Mouse (Mus musculus) midbrain, embryonic 14.5 days (tissue): ENCODE data around the gene Ring1. TPM values are rescaled to one million over a fixed set of nuclear protein-coding genes. Genes with fewer than 3 reads are reported as not detected.
A peak's percentile ranks its signal among the peaks of the same experiment; 100 is the strongest.

Experiments
- ATAC-seq: fragments of 200-750 bp; cut with Nextera tagmentation; 2 replicates; pipeline ENCODE4 v1.8.0; 2017; ENCODE audit warnings: moderate number of reproducible peaks, moderate library complexity; ENCODE audit not compliant: low FRiP score, low TSS enrichment
- DNase-seq: peaks from one replicate; pipeline ENCODE4 v3.0.0-alpha.2; 2015
- H3K27ac ChIP-seq: fragments of 300-500 bp; sonication (generic); replicated peaks from 2 replicates; pipeline ENCODE4 v1.5.1; 2014; ENCODE audit warnings: mild to moderate bottlenecking, low read depth, low read length, moderate library complexity
- H3K27me3 ChIP-seq: fragments of 300-500 bp; sonication (generic); 2 replicates; pipeline ENCODE4 v1.6.1; 2014; ENCODE audit warnings: low read length, control low read depth, mixed read lengths; ENCODE audit not compliant: control insufficient read depth, insufficient read depth
- H3K36me3 ChIP-seq: fragments of 300-500 bp; sonication (generic); 2 replicates; pipeline ENCODE4 v1.6.1; 2014; ENCODE audit warnings: low read length, control low read depth; ENCODE audit not compliant: control insufficient read depth, insufficient read depth
- H3K4me1 ChIP-seq: fragments of 300-500 bp; sonication (generic); 2 replicates; pipeline ENCODE4 v1.6.1; 2014; ENCODE audit warnings: mild to moderate bottlenecking, antibody characterized with exemption, low read length, control low read depth; ENCODE audit not compliant: control insufficient read depth, insufficient read depth
- H3K4me2 ChIP-seq: fragments of 300-500 bp; sonication (generic); 2 replicates; pipeline ENCODE4 v1.6.1; 2014; ENCODE audit warnings: mild to moderate bottlenecking, low read length, moderate library complexity
- H3K4me3 ChIP-seq: fragments of 300-500 bp; sonication (generic); replicated peaks from 2 replicates; pipeline ENCODE4 v1.5.1; 2014; ENCODE audit warnings: low read depth, low read length
- H3K9ac ChIP-seq: fragments of 300-500 bp; sonication (generic); replicated peaks from 2 replicates; pipeline ENCODE4 v1.6.1; 2014; ENCODE audit warnings: mild to moderate bottlenecking, low read length, moderate library complexity
- H3K9me3 ChIP-seq: fragments of 300-500 bp; sonication (generic); 2 replicates; pipeline ENCODE4 v1.6.1; 2016; ENCODE audit warnings: low read length, control low read depth, mixed read lengths; ENCODE audit not compliant: control insufficient read depth
- WGBS: fragments of 180-500 bp; shearing (Covaris S2); extraction: QIAGEN DNeasy Blood & Tissue Kit; methylation state at CpG from one replicate; pipeline ENCODE4 v1.1.7; 2014; 5-methylcytosine and 5-hydroxymethylcytosine counted together
- polyA plus RNA-seq: library from polyadenylated mRNA; unstranded; fragments of >200 nt; fragmentation: Nextera tagmentation; extraction: Ambion mirVana; gene quantifications from 2 replicates; pipeline ENCODE4 v1.2.1, GENCODE M21; 2014

Ring1 gene
- polyA plus RNA-seq = 9.1 and 18.5 TPM in 2 replicates

DNA sequence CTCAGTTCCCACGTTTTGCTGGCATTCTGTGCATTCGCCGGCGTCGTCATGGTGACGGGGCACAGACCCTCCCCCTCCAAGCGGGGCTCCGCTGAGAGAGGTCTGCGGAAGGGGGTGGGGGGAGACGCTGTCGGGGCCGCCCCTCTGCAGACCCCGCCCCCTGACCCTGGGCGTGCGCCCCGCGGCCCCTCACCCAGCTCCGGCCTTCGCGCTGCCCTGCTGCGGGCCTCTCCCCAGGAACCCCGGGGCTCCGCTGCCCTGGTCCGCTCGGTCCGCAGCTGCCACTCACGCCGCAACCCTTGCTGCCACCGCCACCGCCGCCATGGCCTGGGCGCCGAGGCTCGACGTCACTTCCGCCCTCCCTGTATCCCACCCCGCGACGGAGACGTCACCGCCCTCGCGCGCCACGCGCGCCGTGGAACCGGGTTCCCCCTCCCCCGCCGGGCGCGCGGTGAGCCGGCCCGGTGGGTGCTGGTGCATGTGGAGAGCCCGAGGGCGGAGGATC lies at the start of gene Ring1:
TSS of gene Ring1 (minus strand) at position 364 of the 505 bp plus-strand sequence.
- H3K36me3 ChIP-seq = peaks cover 37% of the 10 kb centered on the region
- ATAC-seq = peak; percentile 78
- DNase-seq = peak; percentile 96
- H3K9ac ChIP-seq = peak within 1 kb of the TSS; percentile 93
- peaks cover 42% of the 10 kb centered on the region for H3K4me1 ChIP-seq
- WGBS = 0% methylated on average over 56 of the region's 58 CpGs
- peak within 1 kb of the TSS; percentile 92 for H3K4me2 ChIP-seq
- H3K9me3 ChIP-seq = no peaks in the 10 kb centered on the region
- H3K27me3 ChIP-seq = no peaks in the 10 kb centered on the region
- H3K27ac ChIP-seq = peak within 1 kb of the TSS; percentile 99
- peak within 1 kb of the TSS; percentile 88 for H3K4me3 ChIP-seq

DNA sequence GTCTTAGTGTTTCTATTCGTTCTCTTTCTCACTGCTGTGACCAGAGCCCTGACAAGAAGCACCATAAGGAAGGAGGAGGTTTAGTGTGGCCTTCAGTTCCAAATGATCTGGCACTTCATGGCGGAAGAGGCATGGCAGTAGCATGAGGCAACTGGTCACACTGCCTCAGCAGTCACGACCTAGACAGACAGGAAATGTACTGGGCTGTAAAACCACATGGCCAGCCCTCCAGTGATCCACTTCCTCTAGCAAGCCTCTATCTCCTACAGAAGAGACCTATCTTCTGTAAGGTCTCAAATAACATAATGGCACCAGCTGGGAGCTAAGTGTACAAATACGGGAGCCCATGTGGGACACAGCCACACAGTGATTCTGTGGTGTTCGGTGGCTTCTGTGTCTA lies 47.6 kb upstream of the Ring1 start:
- H3K27me3 ChIP-seq = peaks cover 2% of the 10 kb centered on the region; the same call in 1 of the 2 replicates
- ATAC-seq (no peak), DNase-seq (no peak)
- H3K9ac ChIP-seq = no peak overlapping the region
- WGBS = 79% methylated on average over 5 of the region's 5 CpGs
- H3K4me2 ChIP-seq = no peak overlapping the region
- H3K36me3 ChIP-seq = no peaks in the 10 kb centered on the region
- no peak overlapping the region for H3K4me3 ChIP-seq
- H3K27ac ChIP-seq = no peak overlapping the region
- H3K9me3 ChIP-seq = no peaks in the 10 kb centered on the region
- no peaks in the 10 kb centered on the region for H3K4me1 ChIP-seq

GRCm38 (mm10) chr17:34068864-34069263 lies 44.4 kb upstream of the Ring1 start:
- no peak overlapping the region for H3K4me2 ChIP-seq
- no peak overlapping the region for H3K27ac ChIP-seq
- H3K9ac ChIP-seq = no peak overlapping the region
- no peaks in the 10 kb centered on the region for H3K27me3 ChIP-seq
- no peaks in the 10 kb centered on the region for H3K9me3 ChIP-seq
- no peaks in the 10 kb centered on the region for H3K36me3 ChIP-seq
- DNase-seq (no peak), ATAC-seq (no peak)
- H3K4me1 ChIP-seq = no peaks in the 10 kb centered on the region
- no peak overlapping the region for H3K4me3 ChIP-seq
- 50% methylated on average over 3 of the region's 3 CpGs for WGBS

DNA sequence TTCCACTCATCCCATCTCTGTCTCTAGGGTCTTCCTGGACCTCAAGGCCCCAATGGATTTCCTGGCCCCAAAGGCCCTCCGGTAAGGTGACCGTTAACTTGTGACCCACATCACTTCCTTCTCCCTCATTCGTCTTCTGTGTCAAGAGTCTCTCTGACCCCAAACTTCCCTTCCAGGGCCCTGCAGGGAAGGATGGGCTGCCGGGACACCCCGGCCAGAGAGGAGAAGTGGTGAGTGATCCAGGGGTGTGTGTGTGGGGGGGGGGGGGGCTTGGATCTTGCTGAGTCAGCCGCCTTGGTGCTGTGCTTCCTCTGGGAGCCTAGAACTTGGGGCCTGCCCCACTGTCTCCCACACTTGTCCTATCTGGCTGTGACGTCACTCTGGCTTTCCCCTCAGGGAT lies 32.7 kb upstream of the Ring1 start:
- H3K27ac ChIP-seq = no peak overlapping the region
- WGBS = 90% methylated on average over 7 of the region's 7 CpGs
- H3K4me1 ChIP-seq = no peaks in the 10 kb centered on the region
- DNase-seq (no peak), ATAC-seq (no peak)
- no peak overlapping the region for H3K9ac ChIP-seq
- H3K27me3 ChIP-seq = no peaks in the 10 kb centered on the region
- no peaks in the 10 kb centered on the region for H3K9me3 ChIP-seq
- H3K4me2 ChIP-seq = no peak overlapping the region
- H3K36me3 ChIP-seq = 0 out of 2 replicates have a peak, but pooled peaks cover 7% of the 10 kb centered on the region
- H3K4me3 ChIP-seq = no peak overlapping the region

DNA sequence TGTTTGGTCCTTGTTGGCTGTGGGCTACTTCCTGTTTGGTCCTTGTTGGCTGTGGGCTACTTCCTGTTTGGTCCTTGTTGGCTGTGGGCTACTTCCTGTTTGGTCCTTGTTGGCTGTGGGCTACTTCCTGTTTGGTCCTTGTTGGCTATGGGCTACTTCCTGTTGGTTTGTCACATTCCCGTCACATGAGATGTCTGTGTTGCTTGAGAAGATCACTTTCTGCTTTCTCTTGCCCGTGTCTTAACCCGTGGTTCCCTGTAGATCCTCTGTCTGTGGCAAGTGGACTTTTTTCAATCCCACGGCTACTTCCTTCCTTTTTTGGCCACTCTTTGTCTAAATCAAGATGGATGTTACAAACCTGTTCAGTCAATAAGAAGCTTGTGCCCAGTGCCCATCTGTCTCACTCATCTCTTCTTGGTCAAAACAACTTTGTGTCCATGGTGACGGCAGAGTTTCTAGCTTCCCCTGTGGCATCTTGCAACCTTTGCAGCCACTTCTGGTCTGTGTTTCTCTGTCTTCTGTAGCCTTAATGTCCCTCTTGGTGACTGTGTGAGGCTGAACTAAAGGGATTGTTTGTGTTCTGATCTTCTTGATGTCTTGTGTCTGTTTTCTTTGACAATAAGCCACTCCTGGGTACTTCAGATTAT lies 23.0 kb upstream of the Ring1 start:
- Histone ChIP-seq H3K27me3 (no peaks in the 10 kb centered on the region), H3K4me2 (no peak overlapping the region), H3K4me1 (no peaks in the 10 kb centered on the region), H3K9ac (no peak overlapping the region), H3K4me3 (no peak overlapping the region), H3K9me3 (no peaks in the 10 kb centered on the region), H3K36me3 (peaks cover 4% of the 10 kb centered on the region; the same call in 1 of the 2 replicates), H3K27ac (no peak overlapping the region)
- no peak for DNase-seq
- WGBS = 97% methylated on average over 5 of the region's 5 CpGs
- ATAC-seq = no peak

DNA sequence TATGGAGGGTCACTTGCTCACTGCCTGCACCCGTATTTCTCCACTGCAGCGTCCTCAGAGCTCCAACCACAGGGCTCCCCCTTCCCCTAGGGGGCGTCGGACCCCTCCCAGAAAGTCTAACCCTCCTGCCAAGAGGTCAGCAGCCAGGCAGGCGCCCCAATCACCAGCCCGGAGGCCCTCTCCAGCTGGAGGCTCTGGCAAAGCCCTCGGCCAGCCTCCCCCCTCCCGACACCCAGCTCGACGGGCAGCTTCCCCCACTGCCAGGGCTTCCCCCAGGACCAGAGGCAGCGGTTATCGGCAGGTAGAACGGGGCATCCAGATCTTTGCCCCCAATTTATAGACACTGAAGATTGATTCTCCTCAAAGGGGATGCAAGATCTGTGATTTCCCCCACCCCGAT lies 21.5 kb upstream of the Ring1 start:
- Histone ChIP-seq H3K4me1 (no peaks in the 10 kb centered on the region), H3K9ac (no peak overlapping the region), H3K4me3 (no peak overlapping the region), H3K27ac (no peak overlapping the region), H3K36me3 (no peaks in the 10 kb centered on the region), H3K9me3 (no peaks in the 10 kb centered on the region), H3K27me3 (no peaks in the 10 kb centered on the region), H3K4me2 (no peak overlapping the region)
- DNase-seq = no peak
- 84% methylated on average over 14 of the region's 14 CpGs for WGBS
- ATAC-seq = no peak

DNA sequence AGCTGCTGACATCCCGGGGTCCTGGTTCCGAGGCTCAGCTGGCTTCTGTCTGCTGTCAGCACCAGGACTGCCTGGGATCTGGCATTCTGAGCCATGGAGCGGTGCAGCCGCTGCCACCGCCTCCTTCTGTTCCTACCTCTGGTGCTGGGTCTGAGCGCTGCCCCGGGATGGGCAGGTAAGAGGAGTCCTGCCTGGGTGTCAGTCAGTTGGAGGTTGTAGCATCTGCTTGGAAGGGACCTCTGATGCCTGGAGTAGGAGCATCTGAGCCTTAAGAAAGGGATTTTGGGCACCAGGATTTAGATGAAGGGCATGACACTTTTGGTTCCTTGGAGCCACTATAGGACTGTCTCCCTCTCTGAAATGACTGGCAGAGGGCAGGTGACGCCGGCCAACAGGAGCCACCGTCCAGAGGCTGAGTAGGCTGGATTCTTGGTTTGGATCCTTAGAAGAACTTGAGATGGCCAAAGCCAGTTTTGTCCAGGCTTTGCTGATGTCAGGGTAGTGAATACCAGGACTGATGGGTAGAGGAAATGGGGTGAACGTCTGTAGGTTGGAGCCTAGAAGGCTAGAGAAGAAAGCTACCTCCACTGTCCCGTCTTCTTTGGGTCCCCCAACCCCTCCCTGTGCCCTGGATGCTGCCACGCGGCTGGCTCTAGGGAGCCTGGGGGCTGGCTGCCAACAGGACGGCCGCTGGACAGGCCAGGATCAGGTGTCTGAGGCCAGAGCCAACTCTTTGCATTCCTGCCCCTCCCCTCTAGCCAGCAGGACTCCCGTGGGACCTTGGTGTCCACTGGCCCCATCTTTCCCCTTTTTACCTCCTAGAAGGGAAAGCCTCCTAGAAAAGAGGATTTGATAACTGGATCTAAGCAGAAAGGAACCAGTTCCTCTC lies 15.3 kb upstream of the Ring1 start:
- Histone ChIP-seq H3K27me3 (no peaks in the 10 kb centered on the region), H3K4me2 (peak overlapping the region; percentile 52), H3K4me1 (peaks cover 19% of the 10 kb centered on the region; the same call in 1 of the 2 replicates), H3K9me3 (no peaks in the 10 kb centered on the region), H3K36me3 (peaks cover 32% of the 10 kb centered on the region), H3K4me3 (0 out of 2 replicates have a peak overlapping the region, but pooled peaks have one; percentile 22), H3K27ac (0 out of 2 replicates have a peak overlapping the region, but pooled peaks have one; percentile 5), H3K9ac (peak overlapping the region; percentile 37; the same call in 1 of the 2 replicates)
- DNase-seq (peak; percentile 37), ATAC-seq (no peak)
- 25% methylated on average over 17 of the region's 17 CpGs for WGBS

GRCm38 (mm10) chr17:34038878-34039561 lies 14.5 kb upstream of the Ring1 start, which contains the start of gene Col11a2:
Col11a2 (plus strand) TSS chr17:34039437.
- 10% methylated on average over 28 of the region's 28 CpGs for WGBS
- Histone ChIP-seq H3K27me3 (no peaks in the 10 kb centered on the region), H3K27ac (peak within 1 kb of the TSS; percentile 5; the same call in 1 of the 2 replicates), H3K4me3 (peak within 1 kb of the TSS; percentile 22; the same call in 1 of the 2 replicates), H3K36me3 (peaks cover 36% of the 10 kb centered on the region), H3K9ac (peak within 1 kb of the TSS; percentile 37; the same call in 1 of the 2 replicates), H3K4me1 (peaks cover 19% of the 10 kb centered on the region; the same call in 1 of the 2 replicates), H3K9me3 (no peaks in the 10 kb centered on the region), H3K4me2 (peak within 1 kb of the TSS; percentile 52)
- ATAC-seq (peak; percentile 60; the same call in 1 of the 2 replicates), DNase-seq (peak; percentile 49)
